Mouse (Mus musculus) thymus, adult 2 months (tissue): ENCODE measurements around the gene Gsk3b. TPM values are rescaled to one million over a fixed set of nuclear protein-coding genes. Genes with fewer than 3 reads are reported as not detected.
A peak's percentile ranks its signal among the peaks of the same experiment; 100 is the strongest.

Experiments used
- DNase-seq: peaks from one replicate; pipeline ENCODE4 v3.0.0; 2021
- H3K27ac ChIP-seq: fragments of 200-500 bp; 2 replicates; pipeline ENCODE4 v1.5.1; 2012; ENCODE audit warnings: low read length, control low read depth; ENCODE audit not compliant: control insufficient read depth, insufficient read depth
- H3K27me3 ChIP-seq: fragments of 200-500 bp; 2 replicates; pipeline ENCODE4 v1.6.1; 2012; ENCODE audit warnings: mild to moderate bottlenecking, low read length, moderate library complexity, mixed read lengths; ENCODE audit not compliant: control insufficient read depth, insufficient read depth
- H3K36me3 ChIP-seq: fragments of 200-500 bp; 2 replicates; pipeline ENCODE4 v1.6.1; 2012; ENCODE audit warnings: mild to moderate bottlenecking, low read length, moderate library complexity; ENCODE audit not compliant: control insufficient read depth, insufficient read depth
- H3K4me1 ChIP-seq: fragments of 200-500 bp; replicated peaks from 2 replicates; pipeline ENCODE4 v1.6.1; 2012; ENCODE audit warnings: low read length; ENCODE audit not compliant: control insufficient read depth, insufficient read depth
- H3K4me3 ChIP-seq: fragments of 200-500 bp; 2 replicates; pipeline ENCODE4 v1.5.1; 2012; ENCODE audit warnings: mild to moderate bottlenecking, low read length, control low read depth, moderate library complexity; ENCODE audit not compliant: control insufficient read depth, insufficient read depth
- CTCF ChIP-seq: fragments of 200-500 bp; IDR thresholded peaks from 2 replicates; pipeline ENCODE4 v1.5.1; 2012; ENCODE audit warnings: mild to moderate bottlenecking, control low read depth, low read length, moderate library complexity, borderline replicate concordance; ENCODE audit not compliant: control insufficient read depth, poor library complexity, insufficient read depth; ENCODE audit errors: extremely low read depth
- POLR2A ChIP-seq: fragments of 200-500 bp; IDR thresholded peaks from 2 replicates; pipeline ENCODE4 v1.6.1; 2012; ENCODE audit warnings: mild to moderate bottlenecking, low read length, control low read depth, moderate library complexity; ENCODE audit not compliant: control insufficient read depth, poor library complexity, insufficient read depth; ENCODE audit errors: extremely low read depth
- WGBS: fragments of 180-500 bp; shearing (Covaris S2); methylation state at CpG from one replicate; pipeline ENCODE4 v1.1.7; 2018; 5-methylcytosine and 5-hydroxymethylcytosine counted together
- polyA plus RNA-seq: library from polyadenylated mRNA; depleted of rRNA; stranded (reverse); fragments of >200 nt; gene quantifications from 2 replicates; pipeline ENCODE4 v1.2.3, GENCODE M21; 2012

Gene Gsk3b
- polyA plus RNA-seq, 1 experiment = 25.1 TPM

GRCm38 (mm10) chr16:38089447-38090170, 808 bp downstream of the Gsk3b start:
- H3K4me3 ChIP-seq = peak overlapping the region; percentile 67
- H3K27me3 ChIP-seq = no peaks in the 10 kb centered on the region
- H3K36me3 ChIP-seq = no peaks in the 10 kb centered on the region
- TF ChIP-seq POLR2A (no peak; the same call in 1 of the 2 replicates), CTCF (no peak)
- under 1% methylated on average over 68 of the region's 76 CpGs for WGBS
- H3K4me1 ChIP-seq = no peaks in the 10 kb centered on the region
- H3K27ac ChIP-seq = peak overlapping the region; percentile 65
- DNase-seq = no peak

DNA sequence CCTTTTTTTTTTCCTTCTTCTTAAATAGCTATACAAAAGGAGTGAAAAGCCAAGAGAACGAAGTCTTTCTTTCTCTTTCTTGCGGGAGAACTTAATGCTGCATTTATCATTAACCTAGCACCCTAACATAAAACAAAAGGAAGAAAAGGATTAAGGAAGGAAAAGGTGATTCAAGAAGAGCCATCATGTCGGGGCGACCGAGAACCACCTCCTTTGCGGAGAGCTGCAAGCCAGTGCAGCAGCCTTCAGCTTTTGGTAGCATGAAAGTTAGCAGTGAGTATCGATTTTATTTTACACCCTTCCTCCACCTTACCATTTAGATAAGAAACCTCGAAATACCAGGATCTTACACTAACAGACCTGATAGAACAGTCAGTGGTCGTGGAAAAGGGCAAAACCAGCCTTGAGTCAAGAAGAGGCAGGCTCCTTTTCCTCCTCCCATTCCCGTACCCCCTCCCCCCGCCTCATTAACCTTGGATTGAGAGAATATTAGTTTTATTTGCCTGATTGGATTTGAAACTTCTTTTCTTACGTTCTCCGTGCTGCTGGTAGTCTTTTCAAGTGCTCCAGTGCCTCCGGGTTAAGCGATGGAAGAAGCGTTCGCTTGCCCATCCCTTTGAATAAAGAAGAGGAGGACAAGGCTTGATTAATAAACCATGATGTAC, 1.7 kb downstream of the Gsk3b start:
- TF ChIP-seq CTCF (no peak), POLR2A (no peak)
- no peaks in the 10 kb centered on the region for H3K4me1 ChIP-seq
- H3K36me3 ChIP-seq = no peaks in the 10 kb centered on the region
- DNase-seq = no peak
- peak overlapping the region; percentile 48 for H3K4me3 ChIP-seq
- no peaks in the 10 kb centered on the region for H3K27me3 ChIP-seq
- WGBS = 1% methylated on average over 17 of the region's 17 CpGs
- no peak overlapping the region for H3K27ac ChIP-seq

DNA sequence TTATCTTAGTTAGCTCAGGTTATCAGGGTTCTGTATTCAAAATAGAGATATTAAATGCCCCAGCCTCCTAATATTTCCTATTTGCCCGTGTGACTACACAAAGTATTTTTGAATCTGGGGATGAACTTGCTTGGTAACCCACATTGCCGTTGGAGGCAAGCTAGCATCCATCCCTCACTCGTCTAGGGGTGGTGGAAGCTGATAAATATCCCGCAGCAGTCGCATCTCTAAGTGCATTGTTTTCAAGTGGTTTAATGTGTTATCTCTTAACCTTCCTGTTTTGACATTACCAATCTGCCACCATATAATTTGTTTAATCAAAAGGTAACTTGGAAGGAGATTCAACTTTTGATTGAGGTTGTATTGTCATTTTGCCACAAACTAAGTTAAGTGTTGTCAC, 2.2 kb downstream of the Gsk3b start:
- no peak for DNase-seq
- Histone ChIP-seq H3K36me3 (no peaks in the 10 kb centered on the region), H3K4me3 (peak overlapping the region; percentile 21; the same call in 1 of the 2 replicates), H3K27me3 (no peaks in the 10 kb centered on the region), H3K4me1 (no peaks in the 10 kb centered on the region), H3K27ac (no peak overlapping the region)
- WGBS = 1% methylated on average over 5 of the region's 5 CpGs
- TF ChIP-seq POLR2A (no peak), CTCF (no peak)

DNA sequence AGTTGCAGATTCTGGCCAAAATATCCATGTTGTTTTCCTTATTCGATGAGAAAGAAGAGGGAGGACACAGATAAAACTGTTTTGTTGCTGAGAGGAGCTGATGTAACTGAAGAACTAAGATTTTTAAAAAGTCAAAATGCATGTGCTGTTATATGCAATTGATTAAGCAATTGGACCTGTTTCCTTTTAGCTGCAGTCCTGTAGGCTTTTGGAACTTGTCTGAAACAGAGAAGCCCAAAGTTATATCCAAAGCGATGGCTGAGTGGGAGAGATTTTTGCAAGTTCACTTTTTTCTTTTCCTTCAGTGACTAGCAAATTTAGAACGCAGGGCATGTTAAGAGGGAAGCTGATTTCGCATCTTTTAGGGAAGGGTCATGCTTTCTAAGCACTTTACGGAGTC, 2.9 kb downstream of the Gsk3b start:
- TF ChIP-seq CTCF (no peak), POLR2A (no peak)
- H3K4me3 ChIP-seq = no peak overlapping the region
- H3K27me3 ChIP-seq = no peaks in the 10 kb centered on the region
- no peaks in the 10 kb centered on the region for H3K36me3 ChIP-seq
- DNase-seq = no peak
- no peak overlapping the region for H3K27ac ChIP-seq
- 15% methylated on average over 5 of the region's 5 CpGs for WGBS
- no peaks in the 10 kb centered on the region for H3K4me1 ChIP-seq

DNA sequence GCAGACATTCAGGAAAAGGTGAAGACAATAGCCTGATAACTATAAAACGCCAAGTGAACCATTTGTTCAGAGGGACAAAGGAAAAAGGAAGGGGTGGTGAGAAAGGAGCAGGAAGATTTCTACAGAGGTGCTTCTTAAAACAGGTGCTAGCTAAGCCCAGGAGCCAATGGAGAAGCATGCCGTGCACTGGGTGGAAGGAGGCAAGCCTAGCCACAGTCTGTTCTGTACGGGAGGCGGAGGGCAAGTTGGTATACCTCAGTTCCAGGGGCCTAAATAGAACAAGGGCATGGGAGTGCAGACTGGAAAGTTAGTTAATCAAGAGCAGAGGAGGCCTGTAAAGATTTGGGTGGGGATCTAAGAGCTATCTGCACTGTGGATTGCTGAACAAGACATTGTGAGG, 3.8 kb downstream of the Gsk3b start:
- no peaks in the 10 kb centered on the region for H3K27me3 ChIP-seq
- WGBS = 17% methylated on average over 4 of the region's 4 CpGs
- DNase-seq = peak; percentile 41
- H3K36me3 ChIP-seq = no peaks in the 10 kb centered on the region
- H3K4me3 ChIP-seq = peak overlapping the region; percentile 1; the same call in 1 of the 2 replicates
- H3K4me1 ChIP-seq = no peaks in the 10 kb centered on the region
- TF ChIP-seq CTCF (no peak), POLR2A (no peak)
- no peak overlapping the region for H3K27ac ChIP-seq

- Histone ChIP-seq H3K36me3 (peaks cover 5% of the 10 kb centered on the region; the same call in 1 of the 2 replicates), H3K4me1 (peaks cover 2% of the 10 kb centered on the region; the same call in 1 of the 2 replicates), H3K4me3 (no peak overlapping the region), H3K27ac (no peak overlapping the region), H3K27me3 (no peaks in the 10 kb centered on the region)
- no peak for TF ChIP-seq CTCF
- 90% methylated on average over 5 of the region's 5 CpGs for WGBS
- no peak for DNase-seq
These were observed 6.5 kb downstream of the Gsk3b start for GRCm38 (mm10) chr16:38095181-38095851.
